Mouse (Mus musculus): ENCODE results near the gene Bclaf1. TPM values are rescaled to one million over a fixed set of nuclear protein-coding genes. Genes with fewer than 3 reads are reported as not detected.

Bclaf1 gene
- 7.1 and 25.0 TPM in 2 replicates for polyA plus RNA-seq (2012; ENCODE audit: low replicate concordance)

DNA sequence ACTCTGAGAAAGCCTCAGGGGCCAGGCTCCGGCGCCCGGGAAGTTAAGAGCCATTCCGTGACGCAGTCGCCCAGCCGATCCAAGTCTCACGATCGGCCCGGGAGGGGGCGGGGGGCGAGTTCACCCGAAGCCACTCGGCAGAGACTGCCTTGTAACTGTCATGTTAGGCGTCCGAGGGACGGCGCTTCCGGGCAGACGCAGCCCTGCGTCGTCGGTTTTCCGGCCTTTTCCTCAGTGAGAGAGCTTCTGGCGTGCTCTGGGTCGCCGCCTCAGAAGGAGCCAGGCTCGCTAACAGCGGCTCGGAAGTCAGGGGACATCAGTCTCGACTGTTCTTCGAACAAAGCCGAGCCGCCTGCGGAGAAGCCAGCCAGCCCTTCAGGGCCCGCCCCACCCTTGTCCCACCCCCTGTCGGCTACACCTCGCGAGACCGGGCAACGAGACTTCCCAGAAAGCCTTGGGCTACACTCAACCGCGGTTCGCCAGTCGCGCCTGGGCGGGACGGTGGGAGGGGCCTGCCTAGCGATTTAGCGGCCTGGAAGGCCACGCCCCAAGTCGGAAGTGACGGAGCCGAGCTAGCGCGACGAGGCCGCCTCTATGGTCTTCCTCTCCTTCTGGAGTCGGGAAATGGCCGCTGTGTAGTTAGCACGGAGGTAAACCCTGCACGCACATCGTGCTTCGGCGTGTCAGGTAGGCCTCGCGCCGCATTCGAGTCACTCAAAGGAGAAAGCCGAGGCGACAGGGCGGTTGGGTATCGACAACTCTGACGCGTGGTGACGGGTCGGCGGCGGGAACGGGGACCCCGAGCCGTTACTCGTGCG lies at the start of gene Bclaf1:
Gene Bclaf1 (plus strand): TSS at position 552 of the 818 bp plus-strand sequence.

DNA sequence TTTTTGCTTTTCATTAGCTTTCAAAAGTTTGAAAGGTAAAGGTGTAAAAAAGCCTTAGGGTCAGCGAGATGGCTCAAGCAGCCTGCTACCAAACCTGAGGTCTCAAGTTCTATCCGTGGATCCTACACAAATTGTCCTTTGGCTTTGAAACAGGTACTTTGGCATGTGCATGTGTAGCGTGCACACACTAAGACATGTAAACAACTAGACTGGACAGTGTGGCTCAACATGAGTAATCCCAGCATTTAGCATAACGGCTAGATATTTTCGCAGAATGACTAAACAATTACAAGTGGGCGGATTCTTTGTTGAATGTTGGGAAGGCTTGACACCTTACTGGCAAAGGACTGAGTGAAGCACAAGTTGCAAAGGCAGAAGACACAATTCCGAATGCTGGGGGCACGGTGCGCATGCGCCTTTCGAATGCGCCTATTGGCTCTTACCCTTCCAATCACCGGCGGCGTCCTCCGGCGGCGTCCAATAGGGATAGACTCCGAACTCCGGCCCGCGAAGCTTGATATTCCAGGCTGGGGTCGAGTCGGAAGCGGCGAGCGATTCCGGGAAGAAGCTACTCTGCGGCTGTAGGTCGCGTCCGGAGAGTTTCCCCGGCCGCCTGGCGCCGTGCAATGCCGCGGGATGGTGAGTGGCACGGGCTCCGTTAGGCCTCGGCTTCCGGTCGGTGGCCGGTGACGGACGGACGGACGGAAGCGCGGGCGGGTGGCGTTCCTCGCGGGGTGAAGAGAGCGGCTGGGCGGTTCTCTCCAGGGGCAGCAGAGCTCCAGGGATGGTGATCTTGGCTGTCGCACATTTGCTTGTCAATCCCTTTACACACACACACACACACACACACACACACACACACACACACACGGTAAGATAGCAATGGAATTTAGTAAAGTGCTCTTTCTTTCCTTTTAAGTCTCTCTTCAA lies 35.3 kb downstream of the Bclaf1 start, which contains the start of gene Mtfr2:
Gene Mtfr2 (plus strand): TSS at position 486 of the 930 bp plus-strand sequence.

Other genes starting within 250 kb of the Bclaf1 start
- 1.9 and 3.5 TPM in 2 replicates for gene Map7, start 164.0 kb upstream of the Bclaf1 start, polyA plus RNA-seq (2012; ENCODE audit: low replicate concordance)
- 0.28 and 2.6 TPM in 2 replicates for gene Mtfr2, start 35.3 kb downstream of the Bclaf1 start, polyA plus RNA-seq (2012; ENCODE audit: low replicate concordance)

Data from hematopoietic multipotent progenitor cell, adult 10-12 weeks (in vitro differentiated cells).